Mouse (Mus musculus): ENCODE data around the gene Uvrag. TPM values are rescaled to one million over a fixed set of nuclear protein-coding genes. Genes with fewer than 3 reads are reported as not detected.
A peak's percentile ranks its signal among the peaks of the same experiment; 100 is the strongest.

Uvrag gene
- polyA plus RNA-seq, 1 experiment from 2014 or later = 25.1 TPM

- 0 out of 2 replicates have a peak overlapping the region, but pooled peaks have one; percentile 10 for H3K4me2 ChIP-seq
- H3K4me1 ChIP-seq (ENCODE audit: insufficient read depth) = peaks cover 29% of the 10 kb centered on the region
- no peak for TF ChIP-seq CTCF (IDR thresholded peaks at IDR 0.05; ENCODE audit: low read depth)
- peak; percentile 67 for DNase-seq
- WGBS = 33% methylated on average over 18 of the region's 18 CpGs
- H3K27me3 ChIP-seq (ENCODE audit: insufficient read depth, low read length) = no peaks in the 10 kb centered on the region
- no peaks in the 10 kb centered on the region for H3K36me3 ChIP-seq (ENCODE audit: insufficient read depth)
- H3K4me3 ChIP-seq (ENCODE audit: low read depth, low read length) = no peak overlapping the region
- no peaks in the 10 kb centered on the region for H3K9me3 ChIP-seq (ENCODE audit: low read depth, low read length)
- peak overlapping the region; percentile 68 for H3K27ac ChIP-seq (ENCODE audit: low read depth)
- peak overlapping the region; percentile 15; the same call in 1 of the 2 replicates for H3K9ac ChIP-seq
- ATAC-seq (ENCODE audit: insufficient read depth) = 0 out of 2 replicates have a peak, but pooled peaks have one; percentile 36
These were observed 216.5 kb downstream of the Uvrag start for GRCm38 (mm10) chr7:98924380-98924869.

- Histone ChIP-seq H3K9me3 (ENCODE audit: low read depth, low read length) (no peaks in the 10 kb centered on the region), H3K4me3 (ENCODE audit: low read depth, low read length) (no peak overlapping the region), H3K4me2 (no peak overlapping the region), H3K36me3 (ENCODE audit: insufficient read depth) (no peaks in the 10 kb centered on the region), H3K4me1 (ENCODE audit: insufficient read depth) (peaks cover 17% of the 10 kb centered on the region), H3K27ac (ENCODE audit: low read depth) (no peak overlapping the region), H3K27me3 (ENCODE audit: insufficient read depth, low read length) (no peaks in the 10 kb centered on the region), H3K9ac (no peak overlapping the region)
- WGBS = 70% methylated on average over 5 of the region's 5 CpGs
- TF ChIP-seq CTCF (IDR thresholded peaks at IDR 0.05; ENCODE audit: low read depth) = no peak
- no peak for ATAC-seq (ENCODE audit: insufficient read depth)
- DNase-seq = no peak
These were observed 218.0 kb downstream of the Uvrag start for GRCm38 (mm10) chr7:98922984-98923383.

DNA sequence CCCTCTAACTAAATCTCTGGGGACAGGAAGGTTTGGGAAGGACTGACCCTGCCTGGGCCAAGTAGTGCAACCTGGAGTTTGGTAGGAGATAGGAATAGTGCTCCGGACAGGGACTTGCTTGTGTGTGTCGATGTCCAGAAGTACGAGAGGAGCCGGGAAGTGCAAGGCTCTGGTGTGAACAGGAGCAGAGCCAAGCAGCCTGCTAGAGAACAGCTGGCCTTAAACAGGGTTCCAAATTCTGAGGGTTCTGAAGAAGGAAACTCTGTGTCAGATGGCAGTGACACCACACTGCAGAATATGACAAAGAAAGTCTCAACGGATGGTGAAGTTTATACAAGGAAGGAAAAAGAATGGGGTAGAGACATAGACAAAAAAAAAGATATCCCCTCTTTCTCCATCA is 223.5 kb downstream of the Uvrag start:
- Histone ChIP-seq H3K4me1 (ENCODE audit: insufficient read depth) (peaks cover 18% of the 10 kb centered on the region), H3K27me3 (ENCODE audit: insufficient read depth, low read length) (no peaks in the 10 kb centered on the region), H3K4me2 (no peak overlapping the region), H3K36me3 (ENCODE audit: insufficient read depth) (no peaks in the 10 kb centered on the region), H3K9ac (no peak overlapping the region), H3K9me3 (ENCODE audit: low read depth, low read length) (no peaks in the 10 kb centered on the region), H3K4me3 (ENCODE audit: low read depth, low read length) (no peak overlapping the region), H3K27ac (ENCODE audit: low read depth) (peak overlapping the region; percentile 67)
- ATAC-seq (ENCODE audit: insufficient read depth) (no peak), DNase-seq (peak; percentile 69)
- 56% methylated on average over 5 of the region's 5 CpGs for WGBS
- no peak for TF ChIP-seq CTCF (IDR thresholded peaks at IDR 0.05; ENCODE audit: low read depth)

DNA sequence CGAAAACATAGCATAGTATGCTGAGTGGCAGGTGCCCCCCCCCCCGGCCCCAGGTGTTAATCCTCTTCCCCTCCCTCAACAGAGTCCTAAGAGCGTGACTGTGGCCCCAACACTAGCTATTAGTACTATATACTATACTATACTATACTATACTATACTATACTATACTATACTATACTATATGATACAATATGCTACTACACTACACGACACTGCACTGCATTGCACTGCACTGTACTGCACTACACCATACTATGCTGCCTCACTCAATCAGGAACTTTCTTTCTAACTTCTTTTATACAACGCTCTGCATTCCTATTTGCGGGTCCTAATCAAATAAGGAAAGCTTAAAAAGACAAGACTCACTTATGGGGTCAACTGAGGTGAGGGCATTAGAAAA is 224.4 kb downstream of the Uvrag start:
- DNase-seq (no peak), ATAC-seq (ENCODE audit: insufficient read depth) (no peak)
- Histone ChIP-seq H3K4me3 (ENCODE audit: low read depth, low read length) (no peak overlapping the region), H3K9me3 (ENCODE audit: low read depth, low read length) (no peaks in the 10 kb centered on the region), H3K4me1 (ENCODE audit: insufficient read depth) (peaks cover 23% of the 10 kb centered on the region), H3K27me3 (ENCODE audit: insufficient read depth, low read length) (no peaks in the 10 kb centered on the region), H3K36me3 (ENCODE audit: insufficient read depth) (no peaks in the 10 kb centered on the region), H3K9ac (no peak overlapping the region), H3K27ac (ENCODE audit: low read depth) (no peak overlapping the region), H3K4me2 (no peak overlapping the region)
- 85% methylated on average over 6 of the region's 6 CpGs for WGBS
- TF ChIP-seq CTCF (IDR thresholded peaks at IDR 0.05; ENCODE audit: low read depth) = no peak

DNA sequence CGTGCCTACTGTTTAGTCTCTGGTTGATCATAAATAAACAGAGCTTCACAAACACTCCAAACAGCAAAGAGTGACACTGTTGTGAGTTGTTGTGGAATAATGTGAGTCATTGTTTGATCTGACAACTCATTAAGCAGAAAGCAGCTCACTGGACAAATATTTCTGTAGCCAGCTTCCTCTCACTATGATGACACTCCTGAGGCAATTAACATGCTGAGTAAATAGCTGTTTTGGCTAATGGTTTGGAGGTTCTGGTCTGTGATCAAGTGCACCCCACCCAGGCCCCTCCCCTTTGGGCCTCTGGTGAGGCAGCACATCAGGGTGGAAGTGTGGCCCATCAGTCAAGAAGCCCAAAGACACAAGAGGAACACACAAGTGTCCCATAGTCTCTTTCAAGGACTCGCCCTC is 228.0 kb downstream of the Uvrag start:
- Histone ChIP-seq H3K9ac (no peak overlapping the region), H3K4me2 (no peak overlapping the region), H3K4me3 (ENCODE audit: low read depth, low read length) (no peak overlapping the region), H3K36me3 (ENCODE audit: insufficient read depth) (no peaks in the 10 kb centered on the region), H3K4me1 (ENCODE audit: insufficient read depth) (peaks cover 30% of the 10 kb centered on the region), H3K27me3 (ENCODE audit: insufficient read depth, low read length) (no peaks in the 10 kb centered on the region), H3K9me3 (ENCODE audit: low read depth, low read length) (no peaks in the 10 kb centered on the region), H3K27ac (ENCODE audit: low read depth) (no peak overlapping the region)
- no peak for TF ChIP-seq CTCF (IDR thresholded peaks at IDR 0.05; ENCODE audit: low read depth)
- ATAC-seq (ENCODE audit: insufficient read depth) (peak; percentile 22; the same call in 1 of the 2 replicates), DNase-seq (peak; percentile 77)
- 51% methylated on average over 2 of the region's 2 CpGs for WGBS

- peak overlapping the region; percentile 76 for H3K27ac ChIP-seq (ENCODE audit: low read depth)
- no peaks in the 10 kb centered on the region for H3K9me3 ChIP-seq (ENCODE audit: low read depth, low read length)
- WGBS = 19% methylated on average over 8 of the region's 8 CpGs
- peaks cover 27% of the 10 kb centered on the region for H3K4me1 ChIP-seq (ENCODE audit: insufficient read depth)
- H3K9ac ChIP-seq = no peak overlapping the region
- no peaks in the 10 kb centered on the region for H3K36me3 ChIP-seq (ENCODE audit: insufficient read depth)
- peak; percentile 91 for ATAC-seq (ENCODE audit: insufficient read depth)
- DNase-seq = peak; percentile 94
- TF ChIP-seq CTCF (IDR thresholded peaks at IDR 0.05; ENCODE audit: low read depth) = no peak
- no peak overlapping the region for H3K4me3 ChIP-seq (ENCODE audit: low read depth, low read length)
- H3K27me3 ChIP-seq (ENCODE audit: insufficient read depth, low read length) = no peaks in the 10 kb centered on the region
- no peak overlapping the region for H3K4me2 ChIP-seq
These were observed 229.7 kb downstream of the Uvrag start for GRCm38 (mm10) chr7:98911276-98911675.

DNA sequence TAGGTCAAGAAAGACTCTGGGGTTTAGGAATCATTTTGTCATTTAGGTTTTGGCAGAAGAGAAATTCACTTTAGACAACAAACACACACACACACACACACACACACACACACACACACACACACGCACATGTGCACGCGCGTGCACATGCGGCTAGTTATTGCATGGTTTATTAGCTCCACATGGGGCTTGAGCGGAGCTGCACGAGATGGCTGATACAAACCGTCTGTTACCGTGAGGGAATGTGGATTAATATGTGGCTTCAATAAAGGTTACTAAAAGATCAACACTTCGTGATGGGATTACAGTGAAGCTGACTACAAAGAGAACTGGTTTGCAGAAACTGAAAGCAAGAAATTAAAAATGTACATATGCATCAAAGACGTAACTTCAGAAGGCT is 230.2 kb downstream of the Uvrag start:
- H3K27me3 ChIP-seq (ENCODE audit: insufficient read depth, low read length) = no peaks in the 10 kb centered on the region
- no peak overlapping the region for H3K4me2 ChIP-seq
- no peaks in the 10 kb centered on the region for H3K36me3 ChIP-seq (ENCODE audit: insufficient read depth)
- WGBS = 42% methylated on average over 11 of the region's 11 CpGs
- no peak overlapping the region for H3K9ac ChIP-seq
- DNase-seq (peak; percentile 56), ATAC-seq (ENCODE audit: insufficient read depth) (0 out of 2 replicates have a peak, but pooled peaks have one; percentile 26)
- peak overlapping the region; percentile 76 for H3K27ac ChIP-seq (ENCODE audit: low read depth)
- peaks cover 30% of the 10 kb centered on the region for H3K4me1 ChIP-seq (ENCODE audit: insufficient read depth)
- no peaks in the 10 kb centered on the region for H3K9me3 ChIP-seq (ENCODE audit: low read depth, low read length)
- no peak for TF ChIP-seq CTCF (IDR thresholded peaks at IDR 0.05; ENCODE audit: low read depth)
- no peak overlapping the region for H3K4me3 ChIP-seq (ENCODE audit: low read depth, low read length)
